Mouse (Mus musculus) brain, embryonic 14.5 days (tissue): ENCODE measurements around the gene Camk2b.

Source experiments
- CTCF ChIP-seq: fragments of 200-500 bp; IDR thresholded peaks from 2 replicates; pipeline ENCODE4 v1.5.1; 2012; ENCODE audit warnings: inconsistent platforms, mild to moderate bottlenecking, moderate library complexity, borderline replicate concordance; ENCODE audit not compliant: insufficient read depth, insufficient read length; ENCODE audit errors: extremely low read depth
- POLR2A ChIP-seq: fragments of 200-500 bp; IDR thresholded peaks from 2 replicates; pipeline ENCODE4 v1.6.1; 2012; ENCODE audit warnings: mild to moderate bottlenecking, inconsistent platforms, borderline replicate concordance; ENCODE audit not compliant: poor library complexity, insufficient read depth, insufficient read length, severe bottlenecking; ENCODE audit errors: extremely low read depth

GRCm38 (mm10) chr11:6033801-6034200, 32.4 kb downstream of the Camk2b start:
- TF ChIP-seq POLR2A = no peak
- TF ChIP-seq CTCF = no peak
